Mouse (Mus musculus) bone marrow macrophage, adult 2 months (primary cell): ENCODE measurements around the gene Tomm40l. TPM values are rescaled to one million over a fixed set of nuclear protein-coding genes. Genes with fewer than 3 reads are reported as not detected.

Source experiments
- H3K27ac ChIP-seq: 2 replicates; pipeline ENCODE4 v1.5.1; 2012; ENCODE audit warnings: low read depth, low read length; ENCODE audit not compliant: insufficient read depth
- H3K4me1 ChIP-seq: 2 replicates; pipeline ENCODE4 v1.6.1; 2012; ENCODE audit warnings: low read length; ENCODE audit not compliant: control insufficient read depth, insufficient read depth
- H3K4me3 ChIP-seq: 2 replicates; pipeline ENCODE4 v1.5.1; 2012; ENCODE audit warnings: mild to moderate bottlenecking, low read length, moderate library complexity; ENCODE audit not compliant: insufficient read depth
- CTCF ChIP-seq: IDR thresholded peaks from 2 replicates; pipeline ENCODE4 v1.5.1; 2012; ENCODE audit warnings: low read depth, mild to moderate bottlenecking, low read length, moderate library complexity
- POLR2A ChIP-seq: IDR thresholded peaks from 2 replicates; pipeline ENCODE4 v1.6.1; 2012; ENCODE audit warnings: mild to moderate bottlenecking, low read depth, low read length, borderline replicate concordance
- polyA plus RNA-seq: library from polyadenylated mRNA; stranded (reverse); fragments of >200 nt; gene quantifications from 2 replicates; pipeline ENCODE4 v1.2.4, GENCODE M21; 2012; ENCODE audit not compliant: missing spikeins, insufficient read depth, insufficient read length

Gene Tomm40l
- 25.8 and 27.3 TPM in 2 replicates for polyA plus RNA-seq

DNA sequence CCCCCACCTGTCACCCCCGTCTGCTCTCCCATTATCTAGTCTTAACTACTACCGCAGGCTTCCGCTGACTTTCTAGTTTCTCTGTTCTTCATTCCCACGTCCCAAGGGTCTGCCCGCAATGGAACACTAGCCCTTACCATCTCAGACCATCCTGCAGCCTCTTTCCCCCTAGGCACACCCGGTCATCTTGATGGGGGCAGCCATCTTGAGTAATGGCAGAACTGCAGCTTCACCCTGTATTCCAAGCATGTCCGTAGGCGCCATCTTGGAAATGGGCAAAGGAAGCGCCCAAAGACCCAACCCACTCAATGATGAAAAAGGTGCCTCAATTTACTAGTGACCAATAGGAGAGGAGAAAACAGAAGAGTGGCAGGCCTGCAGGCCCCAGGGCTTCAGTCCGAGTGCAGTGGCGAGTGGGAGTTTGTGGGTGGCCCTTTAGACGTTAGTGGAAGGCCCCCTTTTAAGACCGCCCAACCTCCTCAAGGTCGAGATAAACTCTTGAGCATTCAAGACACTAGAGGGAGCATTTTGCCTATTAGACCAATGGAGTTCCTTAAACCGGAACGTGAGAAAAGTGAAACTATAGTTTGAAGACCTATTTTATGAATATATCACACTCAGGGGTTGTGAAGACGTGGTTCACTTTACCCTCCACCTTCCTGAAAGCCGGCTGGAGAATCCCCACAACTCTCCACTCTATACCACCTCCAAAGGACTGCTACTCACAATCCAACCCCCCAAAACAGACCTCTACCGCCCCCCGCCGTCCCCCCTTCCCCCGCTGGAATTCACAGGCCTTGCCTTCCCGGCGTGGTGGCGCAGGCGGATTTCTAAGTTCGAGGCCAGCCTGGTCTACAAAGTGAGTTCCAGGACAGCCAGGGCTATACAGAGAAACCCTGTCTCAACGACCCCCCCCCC is at the start of gene Tomm40l:
TSS of gene Tomm40l (minus strand) at position 277 of the 918 bp plus-strand sequence.
- H3K4me1 ChIP-seq = peaks cover 41% of the 10 kb centered on the region
- TF ChIP-seq CTCF = no peak
- peak within 1 kb of the TSS; percentile 78 for H3K4me3 ChIP-seq
- H3K27ac ChIP-seq = peak within 1 kb of the TSS; percentile 42

GRCm38 (mm10) chr1:171272086-171272485 is 49.8 kb upstream of the Tomm40l start:
- no peak for TF ChIP-seq CTCF
- TF ChIP-seq POLR2A = no peak
- H3K4me1 ChIP-seq = peaks cover 29% of the 10 kb centered on the region
- H3K27ac ChIP-seq = peak overlapping the region; percentile 71
- H3K4me3 ChIP-seq = peak overlapping the region; percentile 36

- Histone ChIP-seq H3K4me3 (peak overlapping the region; percentile 36), H3K4me1 (peaks cover 30% of the 10 kb centered on the region), H3K27ac (peak overlapping the region; percentile 71)
- TF ChIP-seq POLR2A = no peak
- peak; percentile 40 for TF ChIP-seq CTCF
Observed at GRCm38 (mm10) chr1:171271622-171272021, 49.3 kb upstream of the Tomm40l start.

- Histone ChIP-seq H3K27ac (no peak overlapping the region), H3K4me1 (peaks cover 31% of the 10 kb centered on the region), H3K4me3 (peak overlapping the region; percentile 71)
- TF ChIP-seq CTCF (no peak), POLR2A (no peak)
Observed at GRCm38 (mm10) chr1:171271196-171271595, 48.9 kb upstream of the Tomm40l start.

DNA sequence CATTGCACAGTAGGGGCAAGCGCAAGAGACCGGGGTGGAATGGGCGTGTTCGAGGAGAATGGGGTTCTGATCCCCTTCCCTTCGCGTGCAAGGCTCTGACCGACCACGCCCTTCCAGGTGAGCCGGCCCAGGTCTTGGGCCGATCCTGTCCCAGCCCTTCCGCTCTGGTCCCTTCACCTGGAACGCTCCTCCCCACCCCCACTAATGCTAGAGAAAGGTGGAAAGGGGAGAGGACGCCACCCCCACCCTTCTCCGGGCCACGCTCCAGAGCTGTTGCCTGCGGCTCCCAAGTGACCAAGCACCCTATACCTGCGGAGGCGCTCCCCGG is 48.2 kb upstream of the Tomm40l start:
- Histone ChIP-seq H3K4me3 (peak overlapping the region; percentile 71), H3K4me1 (peaks cover 31% of the 10 kb centered on the region), H3K27ac (0 out of 2 replicates have a peak overlapping the region, but pooled peaks have one; percentile 7)
- TF ChIP-seq POLR2A (no peak), CTCF (no peak)

GRCm38 (mm10) chr1:171269848-171270572 is 47.7 kb upstream of the Tomm40l start, which contains the start of gene B4galt3:
Gene B4galt3, plus strand, starts transcription at chr1:171270328.
- no peak for TF ChIP-seq CTCF
- TF ChIP-seq POLR2A = peak; percentile 68
- 0 out of 2 replicates have a peak within 1 kb of the TSS, but pooled peaks have one; percentile 7 for H3K27ac ChIP-seq
- H3K4me3 ChIP-seq = peak within 1 kb of the TSS; percentile 71
- H3K4me1 ChIP-seq = peaks cover 31% of the 10 kb centered on the region

- H3K27ac ChIP-seq = peak overlapping the region; percentile 45
- H3K4me3 ChIP-seq = no peak overlapping the region
- H3K4me1 ChIP-seq = peaks cover 38% of the 10 kb centered on the region
- TF ChIP-seq CTCF = no peak
- no peak for TF ChIP-seq POLR2A
Observed at GRCm38 (mm10) chr1:171268341-171268740, 46.0 kb upstream of the Tomm40l start.

- Histone ChIP-seq H3K27ac (no peak overlapping the region), H3K4me1 (peaks cover 30% of the 10 kb centered on the region), H3K4me3 (no peak overlapping the region)
- no peak for TF ChIP-seq CTCF
- TF ChIP-seq POLR2A = no peak
Observed at GRCm38 (mm10) chr1:171265971-171266744, 43.8 kb upstream of the Tomm40l start.
